Mouse (Mus musculus) brain, embryonic 14.5 days (tissue): ENCODE data around the gene Gm11937. TPM values are rescaled to one million over a fixed set of nuclear protein-coding genes. Genes with fewer than 3 reads are reported as not detected.

Source experiments
- DNase-seq: peaks from one replicate; pipeline ENCODE4 v3.0.0-alpha.2; 2011; ENCODE audit warnings: low read depth
- CTCF ChIP-seq: fragments of 200-500 bp; IDR thresholded peaks from 2 replicates; pipeline ENCODE4 v1.5.1; 2012; ENCODE audit warnings: inconsistent platforms, mild to moderate bottlenecking, moderate library complexity, borderline replicate concordance; ENCODE audit not compliant: insufficient read depth, insufficient read length; ENCODE audit errors: extremely low read depth
- POLR2A ChIP-seq: fragments of 200-500 bp; IDR thresholded peaks from 2 replicates; pipeline ENCODE4 v1.6.1; 2012; ENCODE audit warnings: mild to moderate bottlenecking, inconsistent platforms, borderline replicate concordance; ENCODE audit not compliant: poor library complexity, insufficient read depth, insufficient read length, severe bottlenecking; ENCODE audit errors: extremely low read depth
- polyA plus RNA-seq: library from polyadenylated mRNA; depleted of rRNA; stranded (reverse); fragments of >200 nt; gene quantifications from 2 replicates; pipeline ENCODE4 v1.2.3, GENCODE M21; 2012; rRNA removed

Gene Gm11937
- polyA plus RNA-seq, 1 experiment = not detected

- peak; percentile 86 for DNase-seq
- TF ChIP-seq POLR2A (no peak), CTCF (peak; percentile 92)
These were observed 35.9 kb downstream of the Gm11937 start for GRCm38 (mm10) chr11:99574106-99574505.

- DNase-seq = peak; percentile 8
These were observed 36.8 kb downstream of the Gm11937 start for GRCm38 (mm10) chr11:99573164-99573563.

GRCm38 (mm10) chr11:99566530-99566929, 43.5 kb downstream of the Gm11937 start, which contains the start of gene Krtap3-1:
Gene Krtap3-1 (minus strand): TSS chr11:99566630.
- no peak for DNase-seq
- TF ChIP-seq CTCF = no peak
- TF ChIP-seq POLR2A = no peak

More at GRCm38 (mm10) chr11:99573164-99573563, 36.8 kb downstream of the Gm11937 start:
- TF ChIP-seq POLR2A (no peak), CTCF (no peak)

- DNase-seq = no peak
- TF ChIP-seq CTCF = no peak
- TF ChIP-seq POLR2A = no peak
These were observed 47.4 kb downstream of the Gm11937 start for GRCm38 (mm10) chr11:99562580-99562979.

Other genes with a start within 250 kb of the Gm11937 start
- gene Krt28, start 235.3 kb downstream of the Gm11937 start, polyA plus RNA-seq = 0.23 and 0.25 TPM in 2 replicates
- gene Krt10, start 220.8 kb downstream of the Gm11937 start, polyA plus RNA-seq = 11.9 and 20.0 TPM in 2 replicates
- gene Krt12, start 187.9 kb downstream of the Gm11937 start, polyA plus RNA-seq = 0.04 and 0.05 TPM in 2 replicates
- gene Krt20, start 172.0 kb downstream of the Gm11937 start, polyA plus RNA-seq = 0.14 TPM in 1 of 2 replicates, not detected in the other
- gene Krt23, start 117.1 kb downstream of the Gm11937 start, polyA plus RNA-seq = 0.08 TPM in 1 of 2 replicates, not detected in the other
- not detected in 2 replicates for gene Krt39, start 88.9 kb downstream of the Gm11937 start, polyA plus RNA-seq
- gene Krt40, start 67.0 kb downstream of the Gm11937 start, polyA plus RNA-seq = not detected in 2 replicates
- gene Krtap3-3, start 59.3 kb downstream of the Gm11937 start, polyA plus RNA-seq = not detected in 2 replicates
- not detected in 2 replicates for gene Krtap3-2, start 53.3 kb downstream of the Gm11937 start, polyA plus RNA-seq
- gene Gm11939, start 50.7 kb downstream of the Gm11937 start, polyA plus RNA-seq = not detected in 2 replicates
- gene Krtap3-1, start 43.6 kb downstream of the Gm11937 start, polyA plus RNA-seq = not detected in 2 replicates
- not detected in 2 replicates for gene Krtap1-5, start 29.2 kb downstream of the Gm11937 start, polyA plus RNA-seq
- not detected in 2 replicates for gene Krtap1-4, start 26.5 kb downstream of the Gm11937 start, polyA plus RNA-seq
- gene Krtap1-3, start 18.9 kb downstream of the Gm11937 start, polyA plus RNA-seq = not detected in 2 replicates
- not detected in 2 replicates for gene Krtap9-3, start 12.1 kb downstream of the Gm11937 start, polyA plus RNA-seq
- gene Gm11938, start 6.9 kb downstream of the Gm11937 start, polyA plus RNA-seq = not detected in 2 replicates
- gene Krtap2-4, start 4.7 kb upstream of the Gm11937 start, polyA plus RNA-seq = not detected in 2 replicates
- gene Gm11562, start 10.2 kb upstream of the Gm11937 start, polyA plus RNA-seq = not detected in 2 replicates
- gene Krtap4-1, start 18.0 kb upstream of the Gm11937 start, polyA plus RNA-seq = not detected in 2 replicates
- gene Krtap4-2, start 24.9 kb upstream of the Gm11937 start, polyA plus RNA-seq = not detected in 2 replicates
- gene Krtap4-7, start 33.9 kb upstream of the Gm11937 start, polyA plus RNA-seq = not detected in 2 replicates
- not detected in 2 replicates for gene Gm11555, start 40.0 kb upstream of the Gm11937 start, polyA plus RNA-seq
- gene Gm11563, start 48.8 kb upstream of the Gm11937 start, polyA plus RNA-seq = not detected in 2 replicates
- not detected in 2 replicates for gene Krtap4-6, start 55.8 kb upstream of the Gm11937 start, polyA plus RNA-seq
- gene Gm14190, start 80.6 kb upstream of the Gm11937 start, polyA plus RNA-seq = not detected in 2 replicates
- not detected in 2 replicates for gene Gm14180, start 124.1 kb upstream of the Gm11937 start, polyA plus RNA-seq
- not detected in 2 replicates for gene Gm11595, start 162.7 kb upstream of the Gm11937 start, polyA plus RNA-seq
- gene Krtap4-8, start 170.5 kb upstream of the Gm11937 start, polyA plus RNA-seq = not detected in 2 replicates
- not detected in 2 replicates for gene Krtap4-9, start 175.0 kb upstream of the Gm11937 start, polyA plus RNA-seq
- gene Gm11596, start 183.3 kb upstream of the Gm11937 start, polyA plus RNA-seq = not detected in 2 replicates
- not detected in 2 replicates for gene Gm11569, start 188.7 kb upstream of the Gm11937 start, polyA plus RNA-seq
- gene Gm11554, start 194.3 kb upstream of the Gm11937 start, polyA plus RNA-seq = not detected in 2 replicates
- not detected in 2 replicates for gene Krtap4-13, start 199.7 kb upstream of the Gm11937 start, polyA plus RNA-seq
- gene Gm11564, start 205.5 kb upstream of the Gm11937 start, polyA plus RNA-seq = not detected in 2 replicates
- not detected in 2 replicates for gene 2300003K06Rik, start 227.9 kb upstream of the Gm11937 start, polyA plus RNA-seq
- gene Krtap4-16, start 241.4 kb upstream of the Gm11937 start, polyA plus RNA-seq = not detected in 2 replicates
- gene Gm11568, start 247.7 kb upstream of the Gm11937 start, polyA plus RNA-seq = not detected in 2 replicates